Mouse (Mus musculus) left cerebral cortex, adult 11 months (tissue): Measurements from ENCODE around the gene Ddah2.

Source experiments
- DNase-seq: peaks from one replicate; pipeline ENCODE4 v3.0.0; 2022; ENCODE audit warnings: low spot score

Ddah2 gene

DNA sequence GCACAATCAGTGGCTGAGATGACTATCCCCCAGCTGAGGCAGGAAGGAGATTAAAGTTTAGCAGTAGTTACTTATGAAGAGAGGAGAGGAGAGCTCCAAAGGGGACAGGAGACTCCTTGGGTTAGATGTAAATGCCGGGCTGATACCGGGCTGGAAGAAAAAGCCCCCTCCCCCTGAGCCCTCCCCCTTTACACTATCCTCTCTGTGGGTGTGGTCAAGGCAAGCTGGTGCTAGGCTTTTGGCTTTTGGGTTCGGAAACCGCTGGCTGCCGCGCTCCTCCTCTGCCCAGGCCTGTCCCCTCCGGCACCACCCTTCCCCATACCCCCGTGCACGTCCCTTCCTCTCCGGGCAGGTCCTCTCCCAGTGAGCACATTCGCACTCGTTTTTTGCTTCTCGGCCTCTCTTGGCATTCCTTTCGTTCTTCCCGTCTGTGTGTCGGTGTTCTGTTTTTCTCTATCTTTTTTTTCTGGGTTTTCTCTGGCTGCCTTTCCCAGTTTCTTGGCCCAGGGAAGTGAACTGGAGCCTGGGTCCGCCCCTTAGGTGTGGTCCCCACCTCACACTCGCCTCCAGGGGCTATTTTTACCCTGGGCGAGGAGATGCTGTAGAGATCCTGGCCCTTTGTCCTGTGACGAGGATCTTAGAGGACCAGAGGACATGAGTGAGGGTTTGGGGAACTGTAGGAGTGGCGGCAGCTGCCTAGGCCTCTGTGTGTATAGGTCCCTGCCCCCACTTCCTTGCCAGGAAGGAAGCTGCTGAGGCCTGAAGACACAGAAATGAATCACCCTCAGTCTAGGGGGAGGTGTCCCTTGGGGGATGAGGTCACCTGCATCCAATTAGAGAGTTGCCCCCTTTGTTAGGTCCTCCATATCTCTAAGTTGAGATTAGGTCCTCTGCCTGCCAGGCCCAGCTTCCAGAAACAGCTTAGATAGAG, 7.4 kb upstream of the Ddah2 start:
- DNase-seq = no peak

DNA sequence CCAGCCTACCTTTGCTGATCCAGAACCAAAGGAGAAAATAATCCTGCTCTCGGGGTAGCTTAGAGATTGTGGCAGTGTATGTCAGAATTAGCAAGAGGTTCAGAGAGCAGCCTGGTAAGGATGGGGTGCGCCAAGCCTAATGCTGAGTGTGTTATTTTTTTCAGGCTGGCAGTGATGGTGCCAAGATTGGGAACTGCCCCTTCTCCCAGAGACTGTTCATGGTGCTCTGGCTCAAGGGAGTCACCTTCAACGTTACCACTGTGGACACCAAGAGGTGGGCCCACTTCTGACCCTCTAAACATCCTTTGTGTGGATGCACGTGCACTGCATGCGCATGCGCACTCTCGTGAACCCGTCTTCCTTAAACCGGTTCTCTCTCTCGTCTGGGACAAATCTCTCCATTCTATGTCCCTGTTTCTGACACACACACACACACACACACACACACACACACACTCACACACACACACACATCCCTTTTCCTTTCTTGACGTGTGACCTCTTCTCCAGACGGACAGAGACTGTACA, 6.5 kb upstream of the Ddah2 start:
- no peak for DNase-seq

DNA sequence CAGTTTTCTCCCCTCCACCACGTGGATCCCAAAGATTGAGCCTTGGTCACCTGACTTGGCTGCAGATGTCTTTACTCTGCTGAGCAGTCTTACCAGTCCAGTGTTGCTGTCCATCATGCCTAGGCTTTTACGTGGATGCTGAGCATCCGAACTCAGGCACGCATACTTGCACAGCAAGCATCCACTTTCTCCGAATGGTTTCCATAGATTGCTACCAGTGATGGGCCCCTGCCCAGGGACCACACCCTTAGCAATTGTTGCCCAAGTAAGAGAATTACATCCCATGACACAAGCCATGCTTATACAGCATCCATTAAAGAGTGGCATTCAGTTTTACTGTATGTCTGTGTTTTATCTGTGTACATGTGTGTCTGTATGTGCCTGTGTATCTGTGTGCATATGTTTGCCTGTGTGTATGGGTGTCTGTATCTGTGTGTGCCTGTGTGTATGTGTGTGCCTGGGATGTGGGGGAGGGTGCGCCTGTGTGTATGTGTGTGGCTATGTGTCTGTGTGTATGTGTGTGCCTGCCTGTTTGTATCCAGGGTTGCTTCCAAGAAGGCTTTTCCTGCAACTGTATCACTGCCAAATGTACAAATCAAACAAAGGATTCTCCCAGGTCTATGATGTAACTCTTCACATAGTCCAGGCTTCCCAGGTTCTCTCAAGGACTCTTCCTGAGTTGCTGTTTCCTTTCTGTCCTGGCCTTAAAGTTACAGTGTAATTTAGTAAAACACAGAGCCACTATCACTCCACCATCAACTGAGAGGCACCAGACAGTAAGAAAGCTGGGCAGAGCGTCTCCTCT, 2.9 kb upstream of the Ddah2 start:
- no peak for DNase-seq

DNA sequence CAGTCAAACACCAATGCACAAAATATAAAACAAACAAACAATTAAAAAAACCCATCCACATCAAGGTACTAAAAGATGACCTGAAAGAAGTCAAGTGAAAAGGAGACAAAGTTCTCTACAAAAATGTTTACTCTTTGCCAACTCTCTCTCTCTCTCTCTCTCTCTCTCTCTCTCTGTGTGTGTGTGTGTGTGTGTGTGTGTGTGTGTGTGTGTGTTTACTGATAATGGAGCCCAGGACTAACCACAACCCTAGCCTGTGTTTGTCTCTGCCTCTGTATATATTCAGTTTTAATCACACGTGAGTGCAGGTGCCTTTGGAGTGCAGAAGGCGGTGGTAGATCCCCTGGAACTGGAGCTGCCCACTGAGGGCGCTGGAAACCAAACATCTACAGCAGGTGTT, 1.7 kb upstream of the Ddah2 start:
- DNase-seq = no peak

DNA sequence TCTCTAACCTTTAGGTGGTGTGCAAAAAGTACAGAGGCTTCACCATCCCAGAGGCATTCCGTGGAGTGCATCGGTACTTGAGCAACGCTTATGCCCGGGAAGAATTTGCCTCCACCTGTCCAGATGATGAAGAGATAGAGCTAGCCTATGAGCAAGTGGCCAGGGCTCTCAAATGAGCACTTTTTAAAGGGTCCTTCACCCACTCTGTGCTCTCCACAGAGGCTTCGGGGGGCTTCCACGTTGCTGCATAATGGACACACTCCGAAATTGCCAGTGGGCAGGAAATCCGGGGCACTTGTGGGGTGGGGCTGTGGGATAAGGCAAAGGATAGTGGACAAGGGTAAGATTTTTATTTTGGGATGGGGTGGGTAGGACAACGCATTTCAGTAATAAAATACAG, 519 bp upstream of the Ddah2 start:
- DNase-seq = no peak

DNA sequence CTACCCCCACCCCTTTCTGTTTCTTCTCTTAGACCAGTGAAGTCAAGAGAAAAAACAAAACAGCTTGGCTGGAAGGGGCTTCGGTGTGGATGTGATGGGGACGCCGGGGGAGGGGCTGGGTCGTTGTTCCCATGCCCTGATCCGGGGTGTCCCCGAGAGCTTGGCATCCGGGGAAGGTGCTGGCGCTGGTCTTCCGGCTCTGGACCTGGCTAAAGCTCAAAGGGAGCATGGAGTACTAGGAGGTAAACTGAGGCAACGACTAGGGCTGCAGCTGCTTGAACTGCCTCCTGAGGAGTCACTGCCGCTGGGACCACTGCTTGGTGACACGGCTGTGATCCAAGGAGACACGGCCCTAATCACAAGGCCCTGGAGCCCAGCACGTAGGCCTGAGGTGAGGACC, 1.2 kb downstream of the Ddah2 start:
- no peak for DNase-seq

DNA sequence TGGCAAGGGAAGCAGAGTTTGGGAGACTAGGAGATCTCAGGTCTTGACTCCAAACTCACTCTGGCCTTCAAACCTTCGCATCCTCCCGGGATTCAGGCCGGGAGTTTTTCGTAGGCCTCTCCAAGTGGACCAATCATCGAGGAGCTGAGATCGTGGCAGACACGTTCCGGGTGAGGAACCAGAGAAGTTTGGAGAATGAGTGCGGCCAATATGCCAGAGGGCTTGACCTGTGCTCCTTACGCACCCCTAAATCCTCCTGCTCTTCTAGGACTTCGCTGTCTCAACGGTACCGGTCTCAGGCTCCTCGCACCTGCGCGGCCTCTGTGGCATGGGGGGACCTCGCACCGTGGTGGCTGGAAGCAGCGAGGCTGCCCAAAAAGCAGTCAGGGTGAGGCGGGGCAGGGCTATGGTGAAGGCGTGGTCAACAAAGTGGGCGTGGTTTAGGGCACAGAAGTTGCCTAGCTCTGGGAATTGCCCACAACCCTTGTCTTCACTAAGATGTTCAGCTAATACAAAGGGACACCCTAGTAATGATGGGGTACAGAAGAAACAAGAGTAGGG, 2.0 kb downstream of the Ddah2 start:
- no peak for DNase-seq

DNA sequence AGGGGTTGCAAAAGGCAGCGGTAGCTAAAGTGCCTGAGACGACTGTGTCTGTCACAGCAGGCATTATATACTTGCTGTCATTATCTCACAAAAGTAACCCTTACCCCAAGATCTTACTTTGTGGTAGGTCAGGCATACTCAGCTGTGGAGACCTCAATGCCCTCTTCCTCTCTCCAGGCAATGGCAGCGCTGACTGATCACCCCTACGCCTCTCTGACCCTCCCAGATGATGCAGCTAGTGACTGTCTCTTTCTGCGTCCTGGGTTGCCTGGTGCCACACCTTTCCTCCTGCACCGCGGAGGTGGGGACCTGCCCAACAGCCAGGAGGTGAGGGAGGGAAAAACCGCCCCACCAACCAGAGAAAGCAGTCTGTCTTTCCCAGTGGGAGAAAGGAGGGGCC, 2.5 kb downstream of the Ddah2 start:
- DNase-seq = no peak

DNA sequence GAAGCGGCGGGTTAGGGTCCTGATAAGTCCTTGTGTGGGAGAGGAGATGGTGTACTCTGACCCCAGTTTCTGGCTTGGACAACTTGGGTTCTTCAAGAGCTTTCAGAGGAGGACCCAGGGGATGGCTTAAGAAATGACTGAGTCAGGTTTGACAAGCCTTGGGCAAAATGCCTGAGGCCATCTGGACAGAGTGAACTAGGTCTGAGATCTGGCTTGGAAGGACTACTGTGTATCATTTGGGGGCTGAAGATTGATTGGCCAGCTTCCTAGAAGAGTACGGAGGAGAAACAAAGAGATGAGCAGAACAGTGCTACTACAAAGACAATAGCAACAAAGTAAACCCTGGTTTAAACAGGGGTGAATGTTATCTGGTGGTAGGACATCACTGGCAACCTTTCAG, 4.6 kb downstream of the Ddah2 start:
- DNase-seq = no peak

DNA sequence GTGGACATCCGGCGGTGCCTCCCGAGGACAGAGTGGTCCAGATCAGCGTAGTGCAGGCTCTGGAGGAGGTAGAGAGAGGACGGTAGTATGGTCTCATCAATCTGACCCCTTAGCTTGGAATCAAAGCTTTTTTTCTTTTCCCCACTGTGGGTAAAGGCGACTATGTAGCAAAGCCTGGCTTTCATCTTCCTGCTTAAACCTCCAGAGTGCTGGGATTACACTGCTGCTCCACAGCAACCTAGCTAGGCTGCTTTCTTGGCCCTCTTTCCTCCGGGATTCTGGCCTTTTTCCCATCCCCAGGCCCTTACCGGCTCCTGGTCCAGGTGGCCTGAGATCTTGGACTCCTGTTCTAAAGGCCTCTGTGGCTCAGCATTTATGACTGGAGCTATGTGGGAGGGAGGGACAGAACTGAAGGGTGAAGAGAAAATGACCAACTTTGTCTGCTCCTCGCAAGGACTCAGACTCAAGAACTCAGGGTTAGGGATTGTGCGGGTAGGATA, 5.6 kb downstream of the Ddah2 start:
- no peak for DNase-seq

DNA sequence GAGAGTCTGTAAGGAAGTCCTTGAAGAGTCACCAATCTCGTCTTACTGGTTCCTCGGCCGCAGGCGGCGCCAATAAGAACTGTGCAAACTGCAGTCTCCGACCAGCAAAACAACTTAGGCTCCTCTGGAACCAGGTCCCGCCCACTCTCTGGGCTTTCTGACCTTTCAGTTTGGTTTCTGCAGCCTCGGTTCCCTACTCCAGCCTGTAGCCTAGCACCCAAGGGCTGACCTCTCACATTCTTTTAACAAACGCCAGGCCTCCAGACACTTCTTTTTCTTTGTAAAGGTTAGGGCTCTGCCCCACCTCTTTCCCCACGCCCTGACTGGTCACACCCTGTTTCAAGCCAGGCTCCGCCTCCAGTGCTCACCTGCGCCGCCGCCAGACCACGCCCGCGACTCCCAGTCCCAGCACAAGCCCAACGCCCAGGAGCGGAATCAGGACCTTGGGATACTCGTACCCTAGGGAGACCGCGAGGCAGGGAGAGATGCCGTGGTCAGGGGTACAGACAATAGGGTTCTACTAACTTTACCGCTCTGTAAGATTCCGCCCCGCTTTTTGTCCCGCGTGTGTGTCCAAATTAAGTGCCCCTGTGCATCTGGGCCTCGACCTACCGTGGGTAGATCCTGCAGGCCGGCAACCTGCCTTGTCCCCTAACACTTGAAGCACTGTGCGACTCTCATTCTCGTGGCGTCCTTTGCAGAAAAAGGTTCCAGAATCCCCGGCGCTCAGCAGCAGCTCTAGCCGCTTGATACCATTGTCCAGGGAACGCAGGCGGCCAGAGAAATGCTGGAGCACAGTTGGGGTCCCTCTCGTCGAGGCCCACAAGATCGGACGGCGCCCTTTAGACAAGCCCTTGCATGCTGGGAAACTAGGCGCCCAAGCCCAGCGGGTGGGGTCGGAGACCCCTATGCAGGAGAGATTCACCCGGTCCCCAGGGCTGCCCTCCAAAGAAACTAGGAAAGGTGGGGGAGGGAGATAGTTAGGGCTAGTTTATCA, 6.4 kb downstream of the Ddah2 start, which contains the start of gene Ly6g6c:
Gene Ly6g6c, plus strand, starts transcription at position 438 of the 997 bp plus-strand sequence.
- DNase-seq = no peak

DNA sequence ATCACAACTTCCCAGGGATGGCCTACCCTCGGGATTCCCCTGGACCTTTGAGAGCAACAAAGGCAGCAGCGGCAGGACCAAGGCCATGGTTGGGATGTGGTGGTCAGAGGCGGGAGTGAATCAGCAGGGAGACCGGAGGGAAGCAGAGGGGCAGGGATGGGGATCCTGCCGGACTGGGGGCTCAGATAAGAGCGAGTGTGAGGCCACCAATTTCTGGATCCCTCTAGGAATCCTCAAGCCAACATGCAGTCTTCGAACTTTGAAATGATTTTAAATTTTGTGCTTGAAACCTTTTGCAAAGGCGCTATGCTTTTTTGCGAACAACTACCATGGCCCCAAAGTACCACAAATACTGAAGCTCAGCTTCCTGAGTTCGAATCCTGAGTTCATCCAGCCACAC, 7.2 kb downstream of the Ddah2 start, which contains the start of gene Mpig6b:
Gene Mpig6b, minus strand, starts transcription at position 101 of the 400 bp plus-strand sequence.
- DNase-seq = no peak

DNA sequence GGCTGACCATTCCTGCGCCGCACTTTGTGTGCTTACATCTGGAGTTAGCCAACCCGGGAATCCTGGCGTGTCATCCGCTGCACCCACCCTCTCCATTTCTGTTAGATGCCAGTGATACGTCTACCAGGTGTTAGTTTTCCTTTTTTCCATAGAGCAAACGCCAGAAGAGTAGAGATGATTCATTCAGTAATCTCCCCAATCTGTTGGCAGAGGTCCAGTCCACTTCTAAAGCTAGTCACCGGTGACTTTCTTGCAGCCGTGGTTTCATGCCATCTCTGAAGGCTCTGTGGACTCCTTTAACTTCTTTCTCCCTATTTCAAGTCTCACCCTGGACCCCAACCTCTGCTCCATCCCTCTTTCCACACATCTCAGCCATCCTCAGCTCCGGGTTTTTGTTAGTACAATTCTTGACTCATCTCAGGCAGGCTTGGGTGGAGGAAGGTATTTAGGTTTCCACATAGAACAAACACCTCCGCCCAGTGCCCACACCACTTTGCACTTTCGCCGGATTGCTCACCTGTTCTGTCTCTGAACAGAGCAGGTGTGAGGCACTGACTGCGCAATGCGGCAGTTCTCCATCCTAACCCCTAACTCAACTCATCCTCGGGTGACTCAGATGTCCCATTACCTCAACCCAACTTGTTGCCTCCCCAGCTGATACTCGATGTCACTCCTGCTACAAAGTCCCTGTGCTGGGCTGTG, 9.5 kb downstream of the Ddah2 start:
- no peak for DNase-seq

DNA sequence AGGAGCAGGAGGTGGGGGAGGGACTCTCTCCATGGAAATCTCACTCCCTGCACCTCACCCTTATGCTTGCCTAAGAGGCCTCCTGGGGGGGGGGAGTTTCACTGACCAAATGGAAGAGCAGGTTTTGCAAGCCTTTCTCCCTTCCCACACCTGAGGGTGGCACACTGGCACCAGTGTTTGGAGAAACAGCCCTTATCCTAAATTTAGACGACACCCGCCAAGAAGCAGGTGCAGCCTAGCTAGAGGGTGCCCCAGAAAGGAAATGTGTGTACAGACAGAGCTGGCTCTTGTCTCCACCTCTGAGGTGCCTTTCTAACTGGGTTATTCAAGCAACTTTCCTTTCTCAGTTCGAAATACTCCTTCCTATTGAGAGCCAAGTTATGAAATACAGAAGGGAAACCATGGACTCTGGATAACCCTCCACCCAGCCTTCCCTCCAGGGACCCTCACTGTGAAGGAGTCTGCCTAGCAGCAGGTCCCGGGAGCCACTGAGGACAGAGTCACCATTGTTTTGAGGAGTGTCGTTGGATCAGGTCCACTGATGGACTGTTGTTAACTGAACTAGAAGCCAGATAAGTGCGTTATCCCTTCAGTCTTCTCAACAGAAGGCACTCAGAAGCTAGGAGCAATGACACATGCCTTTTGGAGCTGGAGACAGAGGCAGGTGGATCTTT, 11.9 kb downstream of the Ddah2 start:
- DNase-seq = no peak

DNA sequence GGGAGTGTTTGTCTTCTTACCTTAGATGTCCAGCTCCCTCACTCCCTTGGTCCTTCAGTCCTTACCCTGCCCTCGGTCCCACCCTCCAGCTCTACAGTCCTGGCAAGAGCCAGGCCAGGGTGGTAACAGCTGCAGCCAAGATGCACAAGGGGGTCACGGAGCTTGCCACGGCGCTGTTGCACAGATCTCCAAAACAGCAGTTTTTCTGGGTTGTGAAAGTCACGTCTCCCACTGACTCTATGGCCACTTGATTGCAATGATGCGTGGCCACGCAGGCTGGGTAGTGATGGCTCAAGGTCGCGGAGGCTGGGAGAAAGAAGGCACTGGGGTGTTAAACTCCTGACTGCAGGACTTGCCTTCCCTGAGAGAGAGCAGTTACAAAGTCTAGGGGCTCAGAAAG, 12.6 kb downstream of the Ddah2 start:
- DNase-seq = no peak

DNA sequence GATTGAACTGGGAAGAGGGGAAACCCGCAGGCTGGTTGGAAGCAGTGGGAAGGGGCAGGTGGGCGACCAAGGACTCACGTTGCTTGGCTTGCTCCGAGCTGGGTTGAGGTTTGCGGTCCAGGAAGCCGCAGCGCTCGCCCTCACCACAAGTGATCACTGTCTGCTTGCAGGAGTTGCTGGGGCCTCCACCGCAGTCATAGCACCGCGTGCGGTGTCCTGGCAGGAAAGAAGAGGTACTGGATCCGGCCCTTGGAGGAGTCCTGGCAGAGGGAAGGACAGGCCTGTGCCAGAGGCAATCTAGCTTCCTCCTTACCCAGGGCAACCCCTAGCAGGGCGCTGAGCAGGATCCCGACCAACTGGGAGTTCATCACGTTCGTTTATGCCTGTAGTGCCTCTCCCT, 15.3 kb downstream of the Ddah2 start:
- DNase-seq = no peak

DNA sequence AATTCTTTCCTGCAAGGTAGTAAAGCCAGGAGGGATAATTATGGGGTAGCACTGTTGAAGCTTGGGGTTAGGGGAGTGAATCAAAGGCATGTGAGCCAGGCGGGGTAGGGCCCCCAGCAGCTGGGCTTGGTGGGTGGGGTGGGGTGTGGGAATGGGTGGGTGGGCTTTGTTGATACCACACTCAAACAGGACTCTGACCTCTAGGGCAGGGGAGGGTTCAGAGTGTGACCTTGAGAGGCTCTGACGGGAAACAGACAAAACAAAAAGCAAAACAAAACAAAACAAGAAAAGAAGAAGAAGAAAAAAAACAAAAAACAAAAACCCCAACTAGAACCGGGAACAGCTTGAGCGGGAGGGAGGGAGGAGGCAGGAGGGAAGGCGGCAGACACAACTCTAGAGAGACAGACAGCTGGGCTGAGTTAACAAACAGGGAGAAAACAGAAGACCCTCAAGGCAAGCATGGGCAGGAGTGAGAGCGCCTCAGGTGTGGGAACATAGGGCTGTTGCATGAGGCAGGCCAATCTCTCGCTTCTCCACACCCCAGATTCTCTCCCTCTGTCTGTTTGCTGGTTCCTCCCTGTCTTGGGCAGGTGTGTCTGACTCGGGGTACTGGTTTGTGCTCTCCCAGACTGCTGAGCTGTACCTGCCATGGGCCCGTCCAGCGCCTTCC, 17.8 kb downstream of the Ddah2 start, which contains the start of gene Ly6g6e:
Gene Ly6g6e, plus strand, starts transcription at position 396 of the 670 bp plus-strand sequence.
- DNase-seq = no peak

DNA sequence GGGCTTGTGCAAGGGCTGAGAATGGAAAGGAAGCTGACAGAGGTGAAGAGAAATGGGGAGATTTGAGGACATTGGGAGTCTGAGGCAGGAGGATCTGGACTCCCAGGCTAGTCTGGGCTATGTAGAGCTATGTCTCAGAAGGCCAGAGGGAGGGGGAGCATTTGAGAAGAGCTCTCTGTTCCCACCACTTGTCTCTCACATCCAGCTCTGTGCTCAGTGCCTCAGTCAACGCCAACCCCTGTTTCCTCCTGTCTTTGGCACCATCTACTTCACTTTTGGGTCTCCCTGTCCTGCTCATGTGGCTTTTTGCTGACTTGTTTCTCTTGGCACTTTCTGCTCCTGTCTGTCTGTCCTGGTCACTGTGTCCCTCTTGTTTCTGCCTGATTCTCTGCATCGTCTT, 18.4 kb downstream of the Ddah2 start:
- no peak for DNase-seq

DNA sequence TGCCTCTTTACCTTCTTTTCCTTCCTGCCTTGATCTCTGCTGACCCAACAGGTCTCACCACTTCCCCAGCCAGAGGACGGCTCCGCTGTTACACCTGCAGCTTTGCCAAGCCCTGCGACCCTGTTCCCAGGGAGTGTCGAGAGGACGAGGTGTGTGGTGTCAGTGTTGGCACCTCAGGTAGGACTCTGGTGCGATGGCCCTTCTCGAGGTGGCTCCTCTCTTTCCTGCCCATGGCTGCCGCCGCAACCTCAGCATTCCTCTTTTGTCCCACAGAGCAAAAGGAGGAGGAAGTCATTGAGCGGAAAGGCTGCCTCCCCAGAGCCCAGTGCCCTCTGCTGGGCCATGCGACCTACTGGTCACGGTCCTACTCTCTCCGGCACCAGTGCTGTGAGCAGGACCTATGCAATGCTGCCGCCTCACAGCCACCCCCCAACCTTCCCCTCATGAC, 19.0 kb downstream of the Ddah2 start, which contains the start of gene Ly6g6d:
Gene Ly6g6d, minus strand, starts transcription at position 280 of the 448 bp plus-strand sequence.
- DNase-seq = no peak
